Mouse (Mus musculus) ES-Bruce4 (cell line): ENCODE data around the gene Disc1. TPM values are rescaled to one million over a fixed set of nuclear protein-coding genes. Genes with fewer than 3 reads are reported as not detected.

ENCODE experiments used
- H3K27ac ChIP-seq: 2 replicates; pipeline ENCODE4 v1.5.1; 2012; ENCODE audit warnings: low read length, inconsistent platforms; ENCODE audit not compliant: insufficient read depth
- H3K27me3 ChIP-seq: 2 replicates; pipeline ENCODE4 v1.6.1; 2012; ENCODE audit warnings: mild to moderate bottlenecking, low read length, inconsistent platforms; ENCODE audit not compliant: control insufficient read depth, poor library complexity, insufficient read depth, severe bottlenecking
- H3K36me3 ChIP-seq: 2 replicates; pipeline ENCODE4 v1.6.1; 2012; ENCODE audit warnings: inconsistent platforms, mild to moderate bottlenecking, low read length, moderate library complexity; ENCODE audit not compliant: control insufficient read depth, poor library complexity, insufficient read depth, severe bottlenecking
- H3K4me1 ChIP-seq: one replicate; pipeline ENCODE4 v1.8.1; 2011; ENCODE audit warnings: low read length; ENCODE audit not compliant: control insufficient read depth, insufficient read depth
- H3K4me3 ChIP-seq: 2 replicates; pipeline ENCODE4 v1.5.1; 2011; ENCODE audit warnings: low read depth, mild to moderate bottlenecking, low read length
- H3K9ac ChIP-seq: 2 replicates; pipeline ENCODE4 v1.6.1; 2012; ENCODE audit warnings: low read depth, mild to moderate bottlenecking, inconsistent platforms; ENCODE audit not compliant: poor library complexity, severe bottlenecking
- H3K9me3 ChIP-seq: replicated peaks from 2 replicates; pipeline ENCODE4 v1.6.1; 2012; ENCODE audit warnings: mild to moderate bottlenecking, low read length, inconsistent platforms; ENCODE audit not compliant: control insufficient read depth, poor library complexity, insufficient read depth, severe bottlenecking
- CTCF ChIP-seq: IDR thresholded peaks from one replicate; pipeline ENCODE4 v1.8.1; 2011; ENCODE audit warnings: low read depth, low read length
- EP300 ChIP-seq: IDR thresholded peaks from 2 replicates; pipeline ENCODE4 v1.6.1; 2011; ENCODE audit warnings: low read depth, low read length; ENCODE audit not compliant: insufficient read depth
- POLR2A ChIP-seq: IDR thresholded peaks from one replicate; pipeline ENCODE4 v1.8.1; 2011; ENCODE audit warnings: low read length; ENCODE audit not compliant: insufficient read depth
- polyA plus RNA-seq: library from polyadenylated mRNA; stranded (reverse); fragments of >200 nt; gene quantifications from 2 replicates; pipeline ENCODE4 v1.2.4, GENCODE M21; 2011; ENCODE audit warnings: low read depth; ENCODE audit not compliant: missing spikeins, insufficient read depth, insufficient read length

The Disc1 gene
- polyA plus RNA-seq, 1 experiment: not detected

DNA sequence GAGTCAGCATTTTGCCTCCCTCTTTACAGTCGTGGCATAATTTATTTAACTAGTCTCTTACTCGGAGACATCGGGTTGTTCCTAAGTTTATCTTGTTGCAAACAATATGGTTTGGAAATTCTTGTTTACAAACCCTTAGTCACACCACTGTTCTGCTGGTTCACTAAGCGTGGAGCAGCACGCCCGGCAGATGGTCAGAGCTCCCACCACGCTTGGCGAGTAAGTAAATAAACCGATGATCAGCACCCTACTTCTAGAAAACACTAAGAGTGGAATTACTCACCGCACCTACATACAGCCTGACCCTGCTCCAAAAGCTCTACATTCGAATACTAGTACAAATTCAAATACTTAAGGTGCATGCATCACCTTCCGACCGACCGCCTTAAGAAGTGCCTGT is 256.0 kb downstream of the Disc1 start:
- Histone ChIP-seq H3K4me1 (no peaks in the 10 kb centered on the region), H3K27ac (no peak overlapping the region), H3K9me3 (no peaks in the 10 kb centered on the region), H3K27me3 (no peaks in the 10 kb centered on the region), H3K36me3 (no peaks in the 10 kb centered on the region), H3K4me3 (no peak overlapping the region), H3K9ac (no peak overlapping the region)
- TF ChIP-seq POLR2A (no peak), EP300 (no peak), CTCF (no peak)

Other genes with a start within 250 kb of the Disc1 start
- 96.0 and 113 TPM in 2 replicates for gene Gnpat, start 191.2 kb upstream of the Disc1 start, polyA plus RNA-seq
- 93.0 and 93.6 TPM in 2 replicates for gene 2810004N23Rik, start 191.1 kb upstream of the Disc1 start, polyA plus RNA-seq
- 10.1 and 10.9 TPM in 2 replicates for gene Exoc8, start 156.5 kb upstream of the Disc1 start, polyA plus RNA-seq
- gene Sprtn, start 156.3 kb upstream of the Disc1 start, polyA plus RNA-seq: 14.3 and 16.0 TPM in 2 replicates
- gene Egln1, start 104.9 kb upstream of the Disc1 start, polyA plus RNA-seq: 19.9 and 20.3 TPM in 2 replicates
- 48.9 and 51.2 TPM in 2 replicates for gene Tsnax, start 41.2 kb upstream of the Disc1 start, polyA plus RNA-seq